Mouse (Mus musculus): ENCODE results near the gene Acsbg2. TPM values are rescaled to one million over a fixed set of nuclear protein-coding genes. Genes with fewer than 3 reads are reported as not detected.

The Acsbg2 gene
- not detected for polyA plus RNA-seq (2015; fragmentation: Illumina TruSeq; extraction: RNeasy Lipid Tissue Mini Kit (QIAGEN cat#74804); ENCODE audit: low read depth, low replicate concordance)

DNA sequence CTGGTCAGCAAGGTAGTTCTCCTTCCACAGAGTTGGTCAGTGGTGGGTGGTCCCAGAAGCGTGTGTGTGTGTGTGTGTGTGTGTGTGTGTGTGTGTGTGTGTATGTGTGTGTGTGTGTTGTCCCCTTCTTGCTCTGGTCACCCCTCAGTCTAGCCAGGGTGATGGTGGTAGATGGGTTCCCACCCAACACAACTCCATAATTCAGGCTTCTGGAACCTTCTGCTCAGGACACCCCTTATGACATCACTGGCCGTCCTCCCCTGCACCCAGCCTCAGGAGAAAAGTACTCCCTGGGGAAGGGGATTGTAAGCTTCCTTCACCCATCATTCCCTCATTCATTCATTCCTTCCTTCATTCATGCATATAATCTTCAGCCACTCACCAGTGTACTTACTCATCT lies at the start of gene Acsbg2:
Gene Acsbg2 (minus strand): TSS at position 211 of the 400 bp plus-strand sequence.

DNA sequence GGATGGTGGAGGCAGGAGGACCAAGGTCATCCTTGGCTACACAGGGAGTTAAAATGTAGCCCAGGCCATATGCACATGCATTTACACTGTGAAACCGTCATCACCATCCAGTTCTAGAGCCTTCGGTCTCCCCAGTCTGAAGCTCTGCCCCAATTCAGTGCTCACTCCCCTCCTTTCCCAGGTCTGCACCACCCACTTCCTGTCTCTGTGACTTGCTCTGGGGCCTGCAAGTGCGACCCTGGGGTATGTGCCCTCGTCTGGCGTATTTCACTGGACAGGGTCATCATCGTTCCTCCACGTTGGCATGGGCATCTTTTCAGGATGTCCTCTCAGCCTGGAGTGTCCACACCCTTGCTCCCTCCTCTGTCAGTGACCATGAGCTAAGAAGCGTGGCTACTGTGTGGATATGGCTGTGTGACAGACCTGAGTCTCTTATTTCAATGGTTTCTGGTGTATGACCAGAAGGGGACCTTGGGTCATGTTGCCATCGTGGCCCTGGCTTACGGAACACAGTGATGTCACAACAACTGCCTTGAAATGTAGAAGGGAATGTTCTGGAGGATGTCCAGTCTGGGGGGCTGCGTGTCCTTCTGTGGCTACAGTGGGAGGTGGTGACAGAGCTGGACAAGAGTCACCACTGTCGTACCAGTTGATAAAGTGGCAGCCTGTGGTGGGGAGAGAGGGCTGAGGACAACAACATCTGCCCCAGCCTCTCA lies 847 bp upstream of the Acsbg2 start, which contains the start of gene 1700061G19Rik:
Gene 1700061G19Rik (plus strand): TSS at position 542 of the 716 bp plus-strand sequence.

GRCm38 (mm10) chr17:56830411-56831110 lies 43.7 kb downstream of the Acsbg2 start, which contains the start of gene Rfx2:
Gene Rfx2, minus strand, starts transcription at chr17:56831013.

Other genes with a start within 250 kb of the Acsbg2 start
- 49.1 TPM for gene Lonp1, start 247.6 kb downstream of the Acsbg2 start, polyA plus RNA-seq (2015; fragmentation: Illumina TruSeq; extraction: RNeasy Lipid Tissue Mini Kit (QIAGEN cat#74804); ENCODE audit: low read depth, low replicate concordance)
- 0.77 TPM for gene Catsperd, start 246.3 kb downstream of the Acsbg2 start, polyA plus RNA-seq (2015; fragmentation: Illumina TruSeq; extraction: RNeasy Lipid Tissue Mini Kit (QIAGEN cat#74804); ENCODE audit: low read depth, low replicate concordance)
- gene Ranbp3, start 201.2 kb downstream of the Acsbg2 start, polyA plus RNA-seq (2015; fragmentation: Illumina TruSeq; extraction: RNeasy Lipid Tissue Mini Kit (QIAGEN cat#74804); ENCODE audit: low read depth, low replicate concordance): 75.1 TPM
- 512 TPM for gene Ndufa11, start 156.7 kb downstream of the Acsbg2 start, polyA plus RNA-seq (2015; fragmentation: Illumina TruSeq; extraction: RNeasy Lipid Tissue Mini Kit (QIAGEN cat#74804); ENCODE audit: low read depth, low replicate concordance)
- 13.8 TPM for gene Vmac, start 156.4 kb downstream of the Acsbg2 start, polyA plus RNA-seq (2015; fragmentation: Illumina TruSeq; extraction: RNeasy Lipid Tissue Mini Kit (QIAGEN cat#74804); ENCODE audit: low read depth, low replicate concordance)
- gene Nrtn, start 116.9 kb downstream of the Acsbg2 start, polyA plus RNA-seq (2015; fragmentation: Illumina TruSeq; extraction: RNeasy Lipid Tissue Mini Kit (QIAGEN cat#74804); ENCODE audit: low read depth, low replicate concordance): 2.6 TPM
- gene Dus3l, start 109.7 kb downstream of the Acsbg2 start, polyA plus RNA-seq (2015; fragmentation: Illumina TruSeq; extraction: RNeasy Lipid Tissue Mini Kit (QIAGEN cat#74804); ENCODE audit: low read depth, low replicate concordance): 73.7 TPM
- gene Prr22, start 104.2 kb downstream of the Acsbg2 start, polyA plus RNA-seq (2015; fragmentation: Illumina TruSeq; extraction: RNeasy Lipid Tissue Mini Kit (QIAGEN cat#74804); ENCODE audit: low read depth, low replicate concordance): 1.7 TPM
- 2.1 TPM for gene Rfx2, start 43.4 kb downstream of the Acsbg2 start, polyA plus RNA-seq (2015; fragmentation: Illumina TruSeq; extraction: RNeasy Lipid Tissue Mini Kit (QIAGEN cat#74804); ENCODE audit: low read depth, low replicate concordance)
- 0.33 TPM for gene 1700061G19Rik, start 1.0 kb upstream of the Acsbg2 start, polyA plus RNA-seq (2015; fragmentation: Illumina TruSeq; extraction: RNeasy Lipid Tissue Mini Kit (QIAGEN cat#74804); ENCODE audit: low read depth, low replicate concordance)
- gene Mllt1, start 61.0 kb upstream of the Acsbg2 start, polyA plus RNA-seq (2015; fragmentation: Illumina TruSeq; extraction: RNeasy Lipid Tissue Mini Kit (QIAGEN cat#74804); ENCODE audit: low read depth, low replicate concordance): 54.9 TPM
- gene Acer1, start 107.7 kb upstream of the Acsbg2 start, polyA plus RNA-seq (2015; fragmentation: Illumina TruSeq; extraction: RNeasy Lipid Tissue Mini Kit (QIAGEN cat#74804); ENCODE audit: low read depth, low replicate concordance): not detected
- gene Clpp, start 115.9 kb upstream of the Acsbg2 start, polyA plus RNA-seq (2015; fragmentation: Illumina TruSeq; extraction: RNeasy Lipid Tissue Mini Kit (QIAGEN cat#74804); ENCODE audit: low read depth, low replicate concordance): 109 TPM
- 39.4 TPM for gene Alkbh7, start 122.9 kb upstream of the Acsbg2 start, polyA plus RNA-seq (2015; fragmentation: Illumina TruSeq; extraction: RNeasy Lipid Tissue Mini Kit (QIAGEN cat#74804); ENCODE audit: low read depth, low replicate concordance)
- not detected for gene Pspn, start 125.6 kb upstream of the Acsbg2 start, polyA plus RNA-seq (2015; fragmentation: Illumina TruSeq; extraction: RNeasy Lipid Tissue Mini Kit (QIAGEN cat#74804); ENCODE audit: low read depth, low replicate concordance)
- gene Gtf2f1, start 136.8 kb upstream of the Acsbg2 start, polyA plus RNA-seq (2015; fragmentation: Illumina TruSeq; extraction: RNeasy Lipid Tissue Mini Kit (QIAGEN cat#74804); ENCODE audit: low read depth, low replicate concordance): 70.7 TPM
- gene Gm17949, start 137.0 kb upstream of the Acsbg2 start, polyA plus RNA-seq (2015; fragmentation: Illumina TruSeq; extraction: RNeasy Lipid Tissue Mini Kit (QIAGEN cat#74804); ENCODE audit: low read depth, low replicate concordance): not detected
- gene Khsrp, start 157.1 kb upstream of the Acsbg2 start, polyA plus RNA-seq (2015; fragmentation: Illumina TruSeq; extraction: RNeasy Lipid Tissue Mini Kit (QIAGEN cat#74804); ENCODE audit: low read depth, low replicate concordance): 44.1 TPM
- not detected for gene Slc25a41, start 167.2 kb upstream of the Acsbg2 start, polyA plus RNA-seq (2015; fragmentation: Illumina TruSeq; extraction: RNeasy Lipid Tissue Mini Kit (QIAGEN cat#74804); ENCODE audit: low read depth, low replicate concordance)
- 1.5 TPM for gene Crb3, start 184.7 kb upstream of the Acsbg2 start, polyA plus RNA-seq (2015; fragmentation: Illumina TruSeq; extraction: RNeasy Lipid Tissue Mini Kit (QIAGEN cat#74804); ENCODE audit: low read depth, low replicate concordance)
- gene Slc25a23, start 185.4 kb upstream of the Acsbg2 start, polyA plus RNA-seq (2015; fragmentation: Illumina TruSeq; extraction: RNeasy Lipid Tissue Mini Kit (QIAGEN cat#74804); ENCODE audit: low read depth, low replicate concordance): 246 TPM
- 1.8 TPM for gene Dennd1c, start 204.1 kb upstream of the Acsbg2 start, polyA plus RNA-seq (2015; fragmentation: Illumina TruSeq; extraction: RNeasy Lipid Tissue Mini Kit (QIAGEN cat#74804); ENCODE audit: low read depth, low replicate concordance)
- gene Tubb4a, start 213.3 kb upstream of the Acsbg2 start, polyA plus RNA-seq (2015; fragmentation: Illumina TruSeq; extraction: RNeasy Lipid Tissue Mini Kit (QIAGEN cat#74804); ENCODE audit: low read depth, low replicate concordance): 670 TPM
- 0.73 TPM for gene Tnfsf9, start 230.9 kb upstream of the Acsbg2 start, polyA plus RNA-seq (2015; fragmentation: Illumina TruSeq; extraction: RNeasy Lipid Tissue Mini Kit (QIAGEN cat#74804); ENCODE audit: low read depth, low replicate concordance)

All from brain, adult 10 weeks (tissue).